Mouse (Mus musculus) macrophage (primary cell): ENCODE measurements around the gene Jazf1. TPM values are rescaled to one million over a fixed set of nuclear protein-coding genes. Genes with fewer than 3 reads are reported as not detected.

Experiments
- H3K27ac ChIP-seq: fragments of 350-480 bp; formaldehyde crosslinking; 2 replicates; pipeline ENCODE4 v1.9.0; 2021
- H3K36me3 ChIP-seq: fragments of 350-480 bp; formaldehyde crosslinking; 2 replicates; pipeline ENCODE4 v1.9.0; 2021; ENCODE audit errors: inconsistent target
- H3K4me3 ChIP-seq: fragments of 350-480 bp; formaldehyde crosslinking; 2 replicates; pipeline ENCODE4 v1.9.0; 2021; ENCODE audit errors: inconsistent target
- H3K79me2 ChIP-seq: fragments of 350-480 bp; formaldehyde crosslinking; 2 replicates; pipeline ENCODE4 v1.9.0; 2021; ENCODE audit errors: inconsistent target
- WGBS: methylation state at CpG from one replicate; pipeline ENCODE4 v1.1.7; 2026; ENCODE audit warnings: inconsistent platforms; ENCODE audit not compliant: missing documents; 5-methylcytosine and 5-hydroxymethylcytosine counted together
- polyA plus RNA-seq: library from polyadenylated mRNA; stranded (reverse); fragments of 250-400 nt; gene quantifications from 3 replicates; pipeline ENCODE4 v1.2.4, GENCODE M21; 2018; ENCODE audit warnings: inconsistent platforms

The Jazf1 gene
- polyA plus RNA-seq, 1 experiment from 2014 or later, result 1.0 TPM

DNA sequence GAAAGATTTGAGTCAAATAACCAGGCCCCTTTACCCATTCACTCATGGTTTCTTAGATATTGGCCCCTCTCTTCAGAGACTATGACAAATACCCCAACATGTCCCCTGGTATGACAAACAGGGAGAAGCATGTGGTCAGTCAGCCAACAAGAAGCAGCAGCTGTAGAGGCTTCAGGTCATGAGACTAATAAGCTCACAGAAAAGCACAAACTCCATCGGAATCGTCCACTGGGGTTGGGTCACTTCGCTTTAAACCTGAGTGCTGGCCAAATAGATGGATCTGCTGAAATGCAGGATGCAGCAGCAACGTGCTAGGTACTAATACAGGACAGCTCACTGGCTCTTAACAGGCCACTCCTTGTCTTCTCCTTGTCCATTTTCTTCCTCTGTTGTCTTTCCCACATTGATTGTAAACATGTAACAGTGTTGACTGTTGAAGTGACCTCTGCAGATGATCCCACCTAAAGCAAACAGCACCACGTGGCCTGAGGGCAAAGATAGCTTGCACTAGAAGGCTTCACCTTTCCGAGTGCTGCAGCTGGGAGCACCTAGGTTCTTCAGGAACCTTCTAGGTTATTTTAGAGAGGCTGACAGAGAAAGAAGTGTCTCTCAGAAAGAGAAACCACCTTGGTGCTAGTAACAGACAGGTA is 33.9 kb downstream of the Jazf1 start:
- H3K79me2 ChIP-seq, result no peaks in the 10 kb centered on the region
- H3K27ac ChIP-seq, result no peak overlapping the region
- WGBS, result 90% methylated on average over 6 of the region's 6 CpGs

DNA sequence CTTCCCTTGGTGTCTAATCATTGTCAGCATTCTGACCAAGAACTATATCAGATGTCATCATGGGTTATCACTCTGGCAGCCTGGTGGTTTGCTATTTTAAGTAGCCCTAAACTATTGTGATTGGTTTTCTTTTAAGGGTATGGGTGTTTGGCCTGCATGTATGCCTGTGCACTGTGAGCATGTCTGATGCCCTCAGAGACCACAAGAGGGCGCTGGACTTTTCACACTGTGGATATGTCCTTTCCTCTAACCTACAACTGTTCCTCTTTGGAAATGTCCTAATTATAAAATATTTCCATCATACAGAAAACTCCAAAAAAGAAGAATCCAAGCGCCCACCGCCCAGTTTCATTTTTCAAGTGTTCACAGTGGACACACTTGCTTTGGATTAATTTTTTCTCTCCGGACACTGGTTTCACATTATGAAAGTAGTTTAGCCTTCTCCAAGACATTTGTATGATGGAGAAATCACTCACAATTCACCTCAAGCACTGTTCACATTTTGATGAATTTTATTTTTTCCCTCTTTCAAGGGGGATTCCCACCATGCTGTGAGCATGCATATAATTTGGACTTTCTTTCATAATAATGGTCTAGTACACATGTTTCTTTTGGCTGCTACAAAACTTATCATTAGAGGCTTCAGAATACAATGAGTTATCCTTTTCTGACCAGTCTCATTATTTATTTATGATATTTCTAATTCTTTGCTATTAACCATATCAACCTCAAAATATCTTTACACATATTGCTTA is 35.5 kb downstream of the Jazf1 start:
- Histone ChIP-seq H3K4me3 (no peak overlapping the region), H3K36me3 (no peaks in the 10 kb centered on the region), H3K27ac (no peak overlapping the region), H3K79me2 (no peaks in the 10 kb centered on the region)
- 69% methylated on average over 4 of the region's 4 CpGs for WGBS

More for the DNA sequence above, 33.9 kb downstream of the Jazf1 start:
- Histone ChIP-seq H3K4me3 (no peak overlapping the region), H3K36me3 (no peaks in the 10 kb centered on the region)

DNA sequence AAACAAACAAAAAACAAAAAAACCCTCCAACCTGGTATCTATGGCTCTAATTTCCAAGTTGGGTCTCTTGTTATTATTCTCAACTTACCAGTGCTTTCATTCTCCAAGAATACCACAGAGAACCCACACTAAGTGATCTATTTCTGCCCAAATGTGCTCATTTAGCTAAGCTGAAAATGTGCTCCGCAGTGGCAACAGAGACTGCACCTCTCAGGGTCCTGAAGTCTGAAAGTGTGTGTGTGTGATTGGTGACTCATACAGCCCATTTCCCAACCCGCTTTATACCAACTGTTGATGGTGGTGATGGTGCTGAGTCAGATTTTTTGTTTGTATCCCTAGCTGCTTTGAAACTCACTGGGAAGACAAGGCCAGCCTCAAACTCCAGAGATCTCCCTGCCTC is 46.4 kb downstream of the Jazf1 start:
- Histone ChIP-seq H3K79me2 (no peaks in the 10 kb centered on the region), H3K4me3 (no peak overlapping the region), H3K36me3 (no peaks in the 10 kb centered on the region), H3K27ac (no peak overlapping the region)
- WGBS, result 90% methylated on average over 2 of the region's 2 CpGs

DNA sequence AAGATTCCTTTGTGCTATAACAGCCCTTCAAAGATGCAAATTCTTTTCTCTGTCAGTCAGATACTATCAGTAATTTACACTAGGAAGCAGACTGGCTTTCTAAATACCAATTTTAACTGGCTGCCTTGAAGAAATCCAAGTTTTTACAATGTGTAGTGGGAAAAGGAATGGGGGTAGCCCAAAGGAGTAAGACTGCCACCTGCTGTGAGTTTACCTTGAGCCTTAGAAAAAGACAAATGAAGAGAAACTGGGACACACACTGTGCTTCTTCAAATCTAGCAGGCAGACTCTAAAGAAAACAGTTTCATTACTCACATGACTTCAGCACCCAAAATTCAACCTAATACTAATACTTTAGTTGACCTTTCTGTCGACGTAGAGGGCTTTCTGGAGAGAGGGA is 47.4 kb downstream of the Jazf1 start:
- H3K36me3 ChIP-seq, result no peaks in the 10 kb centered on the region
- no peak overlapping the region for H3K4me3 ChIP-seq
- no peak overlapping the region for H3K27ac ChIP-seq
- WGBS, result 71% methylated on average over 2 of the region's 2 CpGs
- H3K79me2 ChIP-seq, result no peaks in the 10 kb centered on the region

DNA sequence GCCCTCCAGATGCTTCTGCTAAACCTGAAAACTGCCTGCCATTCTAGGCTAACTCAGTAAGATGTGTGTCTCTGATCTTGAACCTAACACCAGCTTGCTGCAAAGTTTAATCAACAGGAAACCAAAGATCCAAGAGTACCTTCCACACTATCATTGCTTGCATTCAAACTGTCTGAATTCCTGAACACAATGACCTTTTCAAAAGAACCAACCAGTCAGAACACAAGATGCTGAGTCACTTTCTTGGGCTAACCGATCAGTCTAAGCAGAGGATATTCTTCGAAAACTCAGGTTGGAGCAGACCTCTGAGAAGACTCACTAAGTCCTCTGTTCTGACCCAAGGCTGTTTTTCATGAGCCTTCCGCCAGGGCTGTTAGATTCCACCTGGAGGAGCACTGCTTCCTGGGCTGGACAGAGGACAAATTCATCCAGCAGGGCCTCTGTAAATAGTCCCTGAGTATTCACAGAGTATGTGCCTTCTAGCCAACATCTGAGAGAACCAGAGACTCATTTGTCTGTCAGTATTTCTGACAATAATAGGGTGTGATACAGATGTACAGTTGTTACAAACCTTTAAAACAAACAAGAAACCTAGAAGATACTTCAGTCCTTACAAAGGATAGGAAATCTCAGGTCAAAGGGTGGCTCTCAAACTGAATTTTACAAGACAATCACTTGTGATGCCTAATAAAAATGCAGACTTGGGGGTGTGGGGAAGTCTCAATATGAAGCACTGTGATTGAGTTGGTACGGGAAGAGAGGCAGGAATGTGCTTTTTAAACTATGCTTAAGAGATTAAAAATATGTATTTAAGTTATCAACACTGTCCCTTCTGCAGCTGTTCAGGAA is 50.9 kb downstream of the Jazf1 start:
- Histone ChIP-seq H3K79me2 (no peaks in the 10 kb centered on the region), H3K36me3 (no peaks in the 10 kb centered on the region), H3K4me3 (no peak overlapping the region), H3K27ac (no peak overlapping the region)
- 65% methylated on average over 4 of the region's 4 CpGs for WGBS

DNA sequence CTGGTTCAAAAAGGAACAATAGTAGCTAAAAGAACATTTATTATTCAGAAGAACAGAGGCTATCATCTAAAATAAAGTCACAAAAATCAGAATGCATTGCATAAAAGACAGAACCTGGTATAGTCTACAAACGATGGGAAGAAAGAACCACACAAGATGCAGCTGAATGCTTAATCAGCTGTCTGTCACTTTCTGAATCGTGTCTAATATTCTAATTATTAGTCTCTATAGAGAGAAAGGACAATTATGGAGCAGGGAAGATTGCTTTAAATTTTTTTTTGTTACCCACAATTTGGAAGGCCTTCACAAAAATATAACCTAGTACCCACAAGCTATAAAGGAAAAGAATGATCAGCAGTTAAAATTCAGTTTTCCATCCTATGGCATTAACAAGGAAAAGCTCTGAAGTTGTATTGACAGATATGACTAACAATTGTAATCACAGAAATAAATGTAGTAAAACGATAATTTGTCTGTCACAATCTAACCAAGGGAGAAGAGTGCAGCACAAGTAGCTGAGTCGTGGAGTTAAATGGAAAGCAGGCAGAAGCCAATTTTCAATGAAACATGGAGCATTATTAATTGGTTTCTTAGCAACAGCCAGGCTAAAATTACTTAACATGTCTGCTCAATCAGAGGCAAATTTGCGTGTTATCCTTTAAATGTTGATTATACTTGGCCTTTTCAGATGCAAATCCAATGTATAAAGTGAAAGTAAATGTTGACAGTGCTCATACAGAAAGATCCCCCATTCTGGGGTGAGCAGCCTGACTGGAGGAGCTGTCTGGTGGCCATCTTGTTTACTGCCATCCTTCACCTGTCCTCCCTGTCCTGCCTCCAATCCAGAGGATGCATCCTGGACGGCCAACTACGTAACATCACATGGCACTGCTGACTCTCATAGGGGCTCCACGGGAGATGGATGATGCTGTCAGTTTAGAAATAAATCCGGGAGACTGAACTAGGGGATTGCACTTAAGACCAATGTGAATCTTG is 53.7 kb downstream of the Jazf1 start:
- no peak overlapping the region for H3K4me3 ChIP-seq
- 97% methylated on average over 9 of the region's 9 CpGs for WGBS
- no peaks in the 10 kb centered on the region for H3K36me3 ChIP-seq
- H3K27ac ChIP-seq, result no peak overlapping the region
- no peaks in the 10 kb centered on the region for H3K79me2 ChIP-seq

DNA sequence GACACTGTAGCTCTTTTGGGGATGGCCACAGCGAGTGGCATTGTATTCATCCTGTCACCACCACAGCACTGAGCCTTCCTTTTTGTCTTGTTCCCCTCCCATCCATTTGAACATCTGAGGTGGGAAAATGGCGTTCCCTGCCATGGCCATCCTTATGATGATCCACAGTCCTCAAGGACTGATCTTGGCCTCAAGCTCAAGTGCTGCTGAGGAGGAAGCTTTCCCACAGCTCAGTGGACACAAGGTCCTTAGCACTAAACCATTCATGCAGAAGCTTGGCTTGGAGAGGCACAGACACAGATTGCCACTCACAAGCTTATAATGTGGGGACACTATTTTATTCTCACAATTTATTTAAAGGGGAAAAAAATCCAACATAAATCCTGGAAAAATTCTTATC is 58.1 kb downstream of the Jazf1 start:
- no peak overlapping the region for H3K27ac ChIP-seq
- H3K4me3 ChIP-seq, result no peak overlapping the region
- no peaks in the 10 kb centered on the region for H3K79me2 ChIP-seq
- no peaks in the 10 kb centered on the region for H3K36me3 ChIP-seq
- WGBS, result 90% methylated on average over 1 of the region's 2 CpGs

DNA sequence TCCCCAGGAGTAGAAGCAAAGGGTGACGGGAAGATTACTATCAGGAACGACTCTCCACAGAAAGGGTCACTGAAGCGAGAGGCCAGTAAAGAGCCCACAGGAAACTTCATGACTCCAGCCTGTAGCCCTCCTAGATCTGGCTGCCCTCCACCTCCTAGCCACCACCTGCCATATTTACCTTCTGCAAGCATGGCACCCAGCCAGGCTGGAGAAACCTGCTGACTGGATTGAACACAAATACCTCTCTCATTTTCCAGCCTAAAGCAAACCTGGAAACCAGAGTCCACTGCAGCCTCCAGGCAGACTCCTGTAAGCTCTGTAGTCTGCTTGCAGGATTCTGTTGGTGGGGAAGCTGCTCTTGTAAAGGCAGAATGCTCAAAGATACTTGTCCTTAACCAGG is 62.4 kb downstream of the Jazf1 start:
- no peaks in the 10 kb centered on the region for H3K36me3 ChIP-seq
- H3K79me2 ChIP-seq, result no peaks in the 10 kb centered on the region
- H3K4me3 ChIP-seq, result no peak overlapping the region
- 81% methylated on average over 3 of the region's 3 CpGs for WGBS
- H3K27ac ChIP-seq, result no peak overlapping the region

DNA sequence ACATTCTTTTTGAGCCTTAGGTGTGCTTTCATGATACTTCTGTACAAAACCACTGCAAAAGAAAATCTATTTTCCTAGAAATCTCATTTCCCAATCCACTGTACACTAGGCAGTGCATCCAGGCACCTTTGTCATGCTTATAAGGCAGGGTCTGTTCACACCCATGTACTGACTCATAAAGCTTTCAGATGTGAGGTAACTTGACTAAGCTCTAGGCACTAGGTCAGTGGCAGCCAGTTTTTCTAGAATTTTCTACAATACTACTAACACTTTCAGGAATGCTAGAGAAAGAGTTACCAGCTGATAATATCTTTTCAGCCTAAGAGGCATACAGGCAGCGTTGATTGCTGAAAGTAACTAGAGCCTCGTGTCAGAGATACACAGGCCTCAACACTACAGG is 62.9 kb downstream of the Jazf1 start:
- 88% methylated on average over 2 of the region's 2 CpGs for WGBS

DNA sequence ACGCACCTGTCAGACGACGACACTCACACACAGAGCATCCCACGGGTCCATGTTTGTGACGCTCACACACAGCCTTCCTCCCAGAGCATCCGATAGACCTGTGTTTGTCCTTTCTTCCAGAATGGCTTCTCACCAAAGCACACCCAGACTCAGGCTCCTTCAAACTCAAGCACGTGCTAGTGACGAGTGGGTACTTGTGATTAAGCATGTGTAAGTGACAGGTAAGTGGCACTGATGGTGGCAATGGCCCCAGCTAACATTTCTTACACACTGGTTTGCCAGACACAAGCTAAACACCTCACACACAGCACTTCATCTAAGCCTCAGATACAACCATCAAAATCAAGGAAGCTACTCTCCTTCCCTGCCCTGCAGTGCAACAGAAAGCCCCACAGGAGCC is 77.6 kb downstream of the Jazf1 start:
- Histone ChIP-seq H3K79me2 (no peaks in the 10 kb centered on the region), H3K36me3 (no peaks in the 10 kb centered on the region), H3K27ac (no peak overlapping the region), H3K4me3 (no peak overlapping the region)
- WGBS, result 89% methylated on average over 8 of the region's 8 CpGs

More for the DNA sequence above, 62.9 kb downstream of the Jazf1 start:
- Histone ChIP-seq H3K27ac (no peak overlapping the region), H3K36me3 (no peaks in the 10 kb centered on the region), H3K4me3 (no peak overlapping the region), H3K79me2 (no peaks in the 10 kb centered on the region)

DNA sequence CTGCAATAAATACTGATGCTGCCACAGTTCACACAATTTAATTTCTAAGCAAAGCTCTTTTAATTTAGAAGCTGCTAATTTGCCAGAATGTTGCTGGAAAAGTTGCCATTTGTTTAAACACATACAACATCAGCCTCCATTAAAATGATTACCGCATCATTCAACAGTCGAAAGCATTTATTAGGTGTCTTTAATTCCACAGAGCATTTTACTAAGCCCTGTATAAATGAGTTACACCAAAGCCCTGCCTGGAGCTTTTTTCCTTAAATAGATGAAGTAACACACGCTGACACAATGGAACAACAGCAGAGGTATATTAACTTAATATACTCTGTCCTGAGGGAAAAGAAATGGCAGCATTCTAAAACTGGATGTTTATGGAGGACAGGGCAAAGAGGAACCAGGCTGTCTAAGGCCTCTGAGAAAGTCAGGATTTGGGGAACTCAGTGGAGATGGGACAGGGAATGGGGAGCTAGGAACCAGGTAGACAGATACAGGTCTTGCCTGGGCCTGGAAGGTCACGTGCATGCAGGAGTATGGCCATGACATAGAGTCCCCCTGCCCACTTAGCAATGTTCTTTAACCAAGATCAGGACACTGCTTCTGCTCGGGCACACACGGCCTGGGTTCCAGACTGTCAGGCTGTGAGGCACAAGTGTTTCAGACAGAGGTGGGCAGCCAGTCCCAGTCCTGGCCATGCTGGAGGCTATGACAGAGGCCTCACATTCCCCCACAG is 80.4 kb downstream of the Jazf1 start:
- no peak overlapping the region for H3K27ac ChIP-seq
- no peak overlapping the region for H3K4me3 ChIP-seq
- 88% methylated on average over 6 of the region's 6 CpGs for WGBS
- H3K79me2 ChIP-seq, result no peaks in the 10 kb centered on the region
- no peaks in the 10 kb centered on the region for H3K36me3 ChIP-seq

DNA sequence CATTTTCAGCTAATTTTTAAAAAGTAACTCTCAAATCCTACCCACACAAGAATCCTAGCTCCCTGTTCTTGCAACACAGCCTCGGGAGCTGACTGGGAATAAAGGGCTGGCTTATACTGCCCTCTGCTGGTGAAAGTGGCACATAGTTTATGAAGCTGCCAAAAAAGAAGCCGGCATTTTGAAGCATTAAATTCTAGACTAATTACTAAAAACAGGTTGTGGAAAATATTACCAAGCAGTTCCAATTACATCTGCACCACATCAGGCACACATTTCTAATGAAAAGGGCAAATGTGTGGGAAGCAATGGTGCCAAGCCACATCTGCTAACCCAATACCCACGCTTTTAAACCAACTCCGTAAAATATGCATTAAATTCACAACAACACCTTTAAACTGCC is 81.0 kb downstream of the Jazf1 start:
- WGBS, result 61% methylated on average over 4 of the region's 4 CpGs
- Histone ChIP-seq H3K4me3 (no peak overlapping the region), H3K36me3 (no peaks in the 10 kb centered on the region), H3K27ac (no peak overlapping the region), H3K79me2 (no peaks in the 10 kb centered on the region)

DNA sequence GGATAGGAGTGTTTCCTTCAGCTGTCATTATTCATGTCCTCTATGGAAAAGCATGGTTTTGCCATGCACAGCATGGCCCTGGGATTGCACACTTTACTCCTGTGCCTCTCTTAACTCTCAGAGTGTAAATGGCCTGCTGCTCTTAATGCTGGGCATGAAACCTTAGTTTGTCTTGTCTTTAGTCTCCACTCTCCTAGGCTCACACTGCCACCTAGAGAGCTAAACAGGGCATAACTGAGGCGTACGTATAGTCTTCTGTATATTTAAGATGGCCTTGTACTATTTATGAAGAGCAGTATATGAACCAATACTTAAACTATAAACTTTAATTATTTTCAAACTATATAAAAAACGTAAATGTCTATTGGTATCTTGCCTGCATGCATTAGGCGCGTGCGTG is 86.3 kb downstream of the Jazf1 start:
- H3K27ac ChIP-seq, result no peak overlapping the region
- no peak overlapping the region for H3K4me3 ChIP-seq
- H3K36me3 ChIP-seq, result no peaks in the 10 kb centered on the region
- H3K79me2 ChIP-seq, result no peaks in the 10 kb centered on the region
- 90% methylated on average over 6 of the region's 6 CpGs for WGBS
